Mouse (Mus musculus) heart, adult 9 months (tissue): ENCODE data around the gene Reck.

Source experiments
- DNase-seq, 2 experiments: peaks; one replicate each; pipeline ENCODE4 v3.0.0; 2022; ENCODE audit warnings: low spot score in 2 of 2

Reck gene

GRCm38 (mm10) chr4:43903690-43904089, 28.4 kb downstream of the Reck start:
- no peak for DNase-seq

GRCm38 (mm10) chr4:43906443-43906842, 31.1 kb downstream of the Reck start:
- DNase-seq = peak in 1 of 2 experiments; percentile 57

GRCm38 (mm10) chr4:43918221-43918620, 42.9 kb downstream of the Reck start:
- no peak for DNase-seq

DNA sequence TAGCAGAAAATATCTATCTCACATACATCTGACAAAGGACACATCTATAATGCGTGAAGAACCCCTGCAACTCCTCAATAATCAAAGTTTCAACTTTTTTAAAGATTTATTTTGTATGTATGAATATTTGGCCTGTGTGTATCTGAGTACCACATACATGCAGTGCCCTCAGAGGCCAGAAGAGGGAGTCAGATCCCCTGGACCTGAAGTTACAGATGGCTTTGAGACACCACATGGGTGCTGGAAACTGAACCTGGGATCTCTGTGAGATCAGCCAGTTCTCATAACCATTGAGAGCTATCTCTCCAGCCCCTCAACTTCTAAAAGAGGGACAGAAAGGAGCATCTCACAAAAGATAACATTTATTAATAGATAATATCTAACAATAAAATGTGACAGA, 45.3 kb downstream of the Reck start:
- no peak for DNase-seq

GRCm38 (mm10) chr4:43925125-43925524, 49.8 kb downstream of the Reck start:
- DNase-seq = no peak

DNA sequence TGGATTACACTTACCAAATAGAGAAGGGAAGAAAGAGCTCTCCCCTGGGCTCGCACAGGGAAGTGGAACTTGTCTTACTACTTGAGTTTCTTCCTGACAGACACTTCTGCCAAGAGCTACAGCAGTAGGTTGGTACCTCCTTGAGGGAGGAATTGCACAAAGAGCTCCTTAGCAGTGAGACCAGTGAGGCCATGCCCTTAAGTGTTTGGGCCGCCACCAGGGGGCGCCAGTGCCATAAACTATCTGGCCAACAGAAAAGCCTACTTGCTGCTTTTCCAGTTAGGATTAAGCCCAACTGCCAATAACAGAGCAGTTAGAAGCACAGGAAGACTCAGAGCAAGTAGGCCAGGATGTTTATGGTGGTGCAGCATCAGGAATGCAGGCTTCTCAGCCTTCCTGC, 50.4 kb downstream of the Reck start:
- peak; percentile 51 to 76 for DNase-seq

GRCm38 (mm10) chr4:43927826-43928225, 52.5 kb downstream of the Reck start:
- no peak for DNase-seq

GRCm38 (mm10) chr4:43931877-43932276, 56.5 kb downstream of the Reck start:
- DNase-seq = no peak

DNA sequence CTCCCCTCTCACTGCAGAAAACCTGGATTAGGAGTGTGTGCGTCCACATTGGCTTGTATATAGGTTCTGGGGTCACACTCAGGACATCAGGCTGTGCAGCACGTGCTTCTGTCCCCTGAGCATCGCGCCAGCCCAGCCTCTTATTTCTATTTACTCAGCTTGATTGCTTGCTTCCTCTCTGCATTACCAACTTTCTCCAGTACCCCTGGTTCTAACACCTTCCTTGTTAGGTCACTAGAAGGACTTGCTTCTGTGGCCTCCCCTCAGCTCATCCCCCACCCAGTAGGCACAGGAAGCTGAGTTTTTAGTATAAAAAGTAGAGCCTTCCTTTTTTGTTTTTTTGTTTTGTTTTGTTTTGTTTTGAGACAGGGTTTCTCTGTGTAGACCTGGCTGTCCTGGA, 60.9 kb downstream of the Reck start:
- DNase-seq = no peak

DNA sequence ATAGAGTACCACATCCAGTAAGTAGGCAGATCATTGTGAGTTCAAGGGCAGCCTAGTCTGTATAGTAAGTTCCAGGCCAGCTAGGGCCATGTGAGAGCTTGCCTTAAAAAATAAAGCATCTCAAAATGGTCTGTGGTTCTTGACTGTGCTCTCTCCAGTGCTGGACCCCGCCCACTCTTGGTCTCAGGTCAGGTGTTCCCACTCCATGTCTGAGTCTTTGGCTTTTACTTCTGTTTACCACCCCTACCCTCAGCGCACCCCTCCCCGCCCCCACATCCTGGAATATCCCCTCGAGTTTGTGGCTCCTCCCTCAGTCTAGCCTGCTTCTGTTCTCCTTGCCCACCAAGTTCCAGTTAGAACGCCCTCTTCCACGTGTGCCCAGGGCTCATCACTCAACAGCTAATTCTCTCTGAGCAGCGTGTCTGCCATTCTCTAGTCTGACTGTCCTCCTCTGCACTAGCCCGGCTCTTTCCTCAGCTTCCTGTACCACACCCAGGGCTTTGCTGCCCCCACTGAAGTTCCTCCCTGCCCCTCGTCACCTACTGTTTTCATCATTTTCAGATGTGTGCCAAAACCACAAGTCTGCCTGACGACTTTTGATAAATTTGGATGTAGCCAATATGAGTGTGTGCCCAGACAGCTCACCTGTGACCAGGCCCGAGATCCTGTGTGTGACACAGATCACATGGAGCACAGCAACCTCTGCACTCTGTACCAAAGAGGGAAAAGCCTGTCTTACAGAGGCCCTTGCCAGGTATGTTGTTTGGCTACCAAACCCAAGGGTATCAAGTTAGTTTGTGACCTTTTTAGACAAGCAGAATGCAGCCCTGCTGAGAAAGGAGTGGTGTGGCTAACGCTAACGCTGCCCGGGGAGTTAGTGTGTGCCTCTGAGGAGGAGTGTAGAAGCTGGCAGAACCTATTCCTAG, 61.7 kb downstream of the Reck start:
- no peak for DNase-seq

DNA sequence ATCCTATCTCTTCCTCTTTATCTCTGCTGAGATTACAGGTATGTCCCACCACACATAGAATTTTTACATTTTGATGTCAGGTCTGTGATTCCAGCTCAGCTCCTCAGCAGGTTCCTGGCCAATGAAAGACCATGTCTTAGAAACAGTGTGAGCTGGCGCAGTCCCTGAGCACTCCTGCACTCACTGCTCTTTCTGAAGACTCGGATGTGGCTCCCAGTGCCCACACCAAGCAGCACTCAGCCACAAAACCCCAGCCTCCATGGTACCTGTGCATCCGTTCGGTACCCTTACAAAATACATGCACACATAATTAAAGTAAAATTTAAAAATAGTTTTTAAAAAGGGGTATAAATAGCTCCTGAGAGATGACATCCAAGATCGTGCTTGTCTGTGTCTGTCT, 66.0 kb downstream of the Reck start:
- no peak for DNase-seq

DNA sequence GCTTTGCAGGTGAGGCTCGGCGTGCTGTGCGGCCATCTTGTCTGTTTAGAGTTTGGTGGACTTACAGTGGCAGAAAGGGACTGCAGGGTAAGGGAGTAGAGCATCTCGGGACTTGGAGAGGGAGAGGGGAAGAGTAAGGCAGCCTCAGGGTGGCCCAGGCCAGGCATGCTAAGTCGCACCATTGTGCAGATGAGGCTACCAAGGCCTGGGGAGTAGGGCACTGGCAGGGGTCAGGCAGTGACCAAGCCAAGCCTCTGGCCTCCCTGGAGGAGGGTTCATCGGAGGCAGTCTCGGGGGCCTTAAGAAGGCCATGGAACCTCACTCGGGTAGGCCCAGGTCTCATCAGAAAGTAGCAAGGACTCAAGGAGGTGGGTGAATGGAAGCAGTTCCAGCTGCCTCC, 67.1 kb downstream of the Reck start:
- no peak for DNase-seq

DNA sequence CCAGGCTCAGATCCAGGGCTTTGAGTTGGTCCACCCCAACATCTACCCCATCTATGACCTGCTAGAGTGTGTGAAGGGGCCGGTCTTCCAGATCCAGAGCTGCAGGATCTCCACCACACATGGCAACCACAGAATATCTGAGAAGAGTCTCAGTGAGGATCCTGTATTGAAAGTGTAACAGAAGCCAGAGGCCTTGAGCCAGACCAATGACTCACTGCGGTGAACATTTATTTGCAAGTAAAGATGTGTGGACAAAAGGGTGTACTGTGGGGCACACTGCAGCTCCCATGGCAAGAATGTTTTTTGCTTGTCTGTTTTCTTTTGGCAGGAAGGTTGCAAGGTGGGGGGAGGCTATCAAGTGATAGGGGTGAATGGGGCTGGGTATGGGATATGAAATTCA, 72.2 kb downstream of the Reck start:
- DNase-seq = no peak

DNA sequence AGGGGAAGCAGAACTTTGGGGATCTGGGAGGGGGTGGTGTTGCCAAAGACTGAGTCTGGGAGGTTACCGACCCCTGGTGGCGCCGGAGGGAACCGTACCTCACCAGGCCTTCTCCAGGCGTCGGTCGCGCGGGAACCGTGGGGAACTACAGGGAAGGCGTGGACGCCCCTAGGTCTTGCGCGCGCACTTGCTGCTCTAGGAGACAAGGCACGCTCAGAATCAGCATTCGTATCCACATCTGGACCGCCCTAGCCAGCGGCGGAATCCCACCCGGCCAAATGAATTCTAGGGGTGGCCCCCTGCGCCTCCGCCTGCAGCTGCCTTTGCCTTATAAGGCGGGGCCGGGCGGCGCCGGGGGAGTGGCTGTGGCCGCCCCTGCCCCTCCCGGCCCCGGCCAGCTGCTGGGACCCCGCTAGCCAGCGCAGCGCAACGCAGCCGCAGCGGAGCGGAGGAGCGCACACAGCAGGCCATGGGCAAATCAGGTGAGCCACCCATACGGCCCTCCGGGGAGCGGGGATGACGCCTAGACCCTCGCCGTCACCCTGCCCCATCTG, 82.0 kb downstream of the Reck start, which contains the start of gene Glipr2:
Gene Glipr2 (plus strand): TSS at position 110 of the 554 bp plus-strand sequence.
- peak; percentile 75 for DNase-seq

DNA sequence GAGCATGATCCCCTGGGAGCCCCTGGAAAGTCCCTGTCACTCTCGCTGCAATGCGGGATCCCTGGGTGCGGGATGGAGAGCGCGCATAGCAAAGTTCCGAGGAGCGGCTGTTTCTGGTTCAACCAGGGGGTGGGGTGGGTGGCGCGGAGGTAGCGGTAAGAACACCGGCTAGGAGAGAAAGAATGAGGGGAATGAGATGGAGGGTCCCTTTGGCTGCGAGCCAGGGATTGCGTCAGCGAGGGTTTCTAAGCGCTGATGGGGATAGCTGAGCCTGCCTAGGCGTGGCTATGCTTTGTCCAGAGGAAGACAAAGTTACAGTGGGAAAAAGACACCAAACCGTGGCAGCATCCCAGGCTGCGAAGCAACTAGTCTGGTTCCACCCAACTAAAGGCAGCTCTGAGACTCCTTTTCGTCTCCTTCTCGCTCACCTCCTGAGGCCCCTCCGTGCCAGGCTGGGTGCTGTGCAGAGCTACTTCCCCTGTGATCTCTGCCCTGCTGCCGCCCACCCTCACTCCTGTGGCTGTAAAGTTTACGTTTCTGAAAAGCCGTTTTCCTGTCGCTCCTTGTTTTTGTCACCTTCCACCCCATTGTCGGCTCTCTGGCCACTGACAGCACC, 82.6 kb downstream of the Reck start:
- DNase-seq = peak in 1 of 2 experiments; percentile 56

DNA sequence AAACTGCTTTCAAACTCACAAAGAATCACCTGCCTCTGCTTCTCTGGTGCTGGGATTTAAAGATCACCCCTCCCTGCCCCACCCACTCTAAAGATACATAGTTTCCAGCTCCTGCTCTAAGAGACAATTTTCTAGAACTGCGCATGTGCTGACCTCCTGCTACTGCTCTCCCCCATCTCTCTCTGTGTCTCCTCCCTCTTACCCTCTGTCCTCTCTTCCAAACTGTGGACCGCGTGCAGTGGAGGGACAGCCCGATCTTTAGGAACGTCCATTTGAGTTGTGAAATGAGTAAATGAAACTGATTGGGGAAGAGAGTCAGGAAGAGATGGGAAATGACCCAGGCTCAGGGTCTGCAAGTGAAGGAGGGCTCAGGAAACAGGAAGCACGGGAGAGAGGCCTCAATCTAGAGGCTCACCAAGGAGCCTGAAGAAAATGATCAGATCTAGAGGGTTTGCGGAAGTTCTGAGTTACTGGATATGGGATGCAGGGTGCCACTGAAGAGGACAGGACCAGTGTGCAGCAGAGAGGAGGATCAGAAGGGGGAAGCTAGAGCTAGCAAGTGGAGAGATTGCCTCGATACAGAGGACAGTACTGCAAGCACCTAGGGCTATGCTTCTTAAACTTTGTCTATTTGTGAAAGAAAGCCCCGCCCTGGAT, 84.3 kb downstream of the Reck start:
- DNase-seq = no peak

- DNase-seq = no peak
Measured at GRCm38 (mm10) chr4:43960207-43960606, 84.9 kb downstream of the Reck start.

DNA sequence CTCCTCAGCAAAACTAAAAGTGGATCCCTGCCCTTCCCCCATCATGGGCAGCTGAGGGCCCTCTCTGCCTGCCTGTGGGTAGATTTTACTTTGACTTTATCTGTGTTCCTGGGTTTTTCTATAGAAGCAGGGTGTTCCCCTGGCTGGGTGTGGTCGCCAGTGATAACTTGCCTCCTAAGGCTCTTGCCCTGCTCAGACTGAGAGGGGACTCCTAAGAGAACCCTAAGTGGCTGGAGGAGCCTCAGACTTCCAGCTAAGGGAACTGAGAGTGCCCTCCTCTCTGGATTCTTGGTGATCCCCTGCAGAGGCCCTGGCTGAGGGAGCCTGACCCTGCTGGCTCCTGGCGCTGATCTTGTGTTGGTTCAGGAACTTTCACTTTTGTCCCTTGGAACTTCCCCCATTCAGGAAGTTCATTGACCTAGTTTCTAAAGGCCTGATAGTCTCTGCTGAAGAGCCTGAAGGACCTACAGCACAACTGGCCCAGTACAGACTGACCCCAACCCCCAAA, 89.0 kb downstream of the Reck start:
- DNase-seq = peak in 1 of 2 experiments; percentile 56

DNA sequence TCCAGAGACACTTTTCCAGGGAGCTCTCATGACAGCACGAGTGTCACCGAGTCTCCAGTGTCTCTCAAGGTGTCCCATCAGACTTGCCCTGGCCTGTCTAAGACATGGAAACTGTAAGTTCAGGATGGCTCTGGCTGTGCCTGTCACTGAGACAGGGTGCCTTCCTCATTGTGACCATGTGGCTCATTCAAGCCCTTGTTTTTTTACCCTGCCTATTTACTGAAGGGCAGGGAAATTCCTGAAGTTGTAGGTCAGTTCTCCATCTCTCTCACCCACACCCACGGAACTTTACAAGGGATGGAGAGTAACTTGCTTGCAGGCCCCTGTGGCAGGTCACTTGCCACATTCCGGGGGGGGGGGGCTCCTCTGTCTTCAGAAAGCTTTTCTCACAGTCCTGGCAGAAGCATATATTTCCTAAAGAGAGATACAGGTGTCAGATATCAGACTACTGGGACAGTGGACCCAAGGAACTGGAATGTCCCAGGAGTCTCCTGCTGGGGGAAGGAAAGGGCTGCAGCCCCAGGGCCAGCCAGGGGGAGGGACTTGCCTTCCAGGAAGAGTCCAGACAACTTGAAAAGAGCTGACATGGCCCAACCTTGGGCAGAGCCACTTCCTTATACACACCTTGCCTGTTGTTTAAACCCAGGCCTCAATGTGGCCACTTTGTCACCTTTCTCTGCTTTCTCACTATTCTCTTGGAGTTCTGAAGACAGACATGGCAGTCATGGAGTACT, 89.8 kb downstream of the Reck start:
- no peak for DNase-seq

DNA sequence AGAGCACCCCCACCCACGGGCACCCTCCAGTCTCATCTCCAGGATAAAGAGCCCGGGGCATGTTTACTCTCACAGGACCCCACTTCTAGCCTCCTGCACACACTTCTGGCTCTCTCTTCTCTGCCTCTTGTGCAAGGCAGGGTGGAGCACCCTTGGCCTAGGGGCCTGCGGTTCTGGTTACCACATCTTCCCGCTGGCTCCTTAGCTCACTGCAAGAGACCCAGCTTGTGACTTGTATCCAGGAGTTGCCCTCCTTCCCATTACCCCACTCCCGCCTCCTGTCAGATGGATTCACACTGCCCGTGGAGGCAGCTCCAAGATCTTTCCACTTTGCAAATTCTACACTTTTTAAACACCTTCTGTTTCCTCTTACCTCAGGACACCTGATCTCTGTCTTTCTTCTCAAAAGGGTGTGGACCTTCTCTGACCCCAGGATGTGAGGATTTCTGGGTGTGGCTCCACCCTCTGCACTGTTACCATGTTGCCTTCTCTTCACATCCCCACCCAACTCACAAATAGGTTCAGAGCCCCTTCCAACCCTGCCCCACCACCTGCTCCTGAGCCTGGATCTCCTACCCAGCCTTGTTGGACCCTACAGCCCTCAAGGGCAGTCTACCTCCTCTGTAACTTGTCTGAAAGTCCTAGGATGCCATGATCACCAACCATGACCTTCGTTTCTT, 90.7 kb downstream of the Reck start:
- no peak for DNase-seq

- peak; percentile 60 to 73 for DNase-seq
Measured at GRCm38 (mm10) chr4:43968650-43969049, 93.3 kb downstream of the Reck start.
